Mouse (Mus musculus) colon, adult 2 months (tissue): ENCODE data around the gene Rapgef4. TPM values are rescaled to one million over a fixed set of nuclear protein-coding genes. Genes with fewer than 3 reads are reported as not detected.

Experiments used
- polyA plus RNA-seq: library from polyadenylated mRNA; depleted of rRNA; stranded (reverse); fragments of >200 nt; gene quantifications from 2 replicates; pipeline ENCODE4 v1.2.3, GENCODE M21; 2012; rRNA removed

Rapgef4 gene
- 0.96 and 1.5 TPM in 2 replicates for polyA plus RNA-seq

DNA sequence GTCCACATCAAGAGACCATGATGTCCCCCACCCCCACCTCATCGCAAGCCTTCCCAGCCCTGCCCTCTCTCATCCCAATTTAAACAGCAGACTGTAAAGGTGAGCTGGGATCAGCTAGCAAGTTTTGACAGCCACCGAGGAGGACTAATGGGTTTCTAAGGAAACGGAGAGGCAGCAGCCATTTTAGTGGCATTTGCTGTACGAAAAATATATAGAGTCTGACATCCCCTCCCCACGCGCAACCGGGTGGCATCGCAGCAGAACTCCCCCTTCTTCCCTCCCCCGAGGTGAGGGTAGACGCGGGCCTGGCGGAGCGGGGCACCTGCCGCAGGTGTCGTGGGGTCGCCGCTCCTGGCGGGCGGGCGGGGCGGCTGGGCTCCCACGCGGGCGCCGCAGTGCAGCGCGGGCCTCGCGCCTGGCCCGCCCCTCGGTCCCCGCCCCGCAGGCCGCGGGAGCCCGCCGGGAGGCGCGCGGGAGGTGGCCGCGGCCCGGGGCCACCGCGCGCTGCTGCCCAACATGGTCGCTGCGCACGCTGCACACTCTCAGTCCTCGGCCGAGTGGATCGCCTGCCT is at the start of gene Rapgef4:
Rapgef4 (plus strand) TSS at position 470 of the 572 bp plus-strand sequence.

DNA sequence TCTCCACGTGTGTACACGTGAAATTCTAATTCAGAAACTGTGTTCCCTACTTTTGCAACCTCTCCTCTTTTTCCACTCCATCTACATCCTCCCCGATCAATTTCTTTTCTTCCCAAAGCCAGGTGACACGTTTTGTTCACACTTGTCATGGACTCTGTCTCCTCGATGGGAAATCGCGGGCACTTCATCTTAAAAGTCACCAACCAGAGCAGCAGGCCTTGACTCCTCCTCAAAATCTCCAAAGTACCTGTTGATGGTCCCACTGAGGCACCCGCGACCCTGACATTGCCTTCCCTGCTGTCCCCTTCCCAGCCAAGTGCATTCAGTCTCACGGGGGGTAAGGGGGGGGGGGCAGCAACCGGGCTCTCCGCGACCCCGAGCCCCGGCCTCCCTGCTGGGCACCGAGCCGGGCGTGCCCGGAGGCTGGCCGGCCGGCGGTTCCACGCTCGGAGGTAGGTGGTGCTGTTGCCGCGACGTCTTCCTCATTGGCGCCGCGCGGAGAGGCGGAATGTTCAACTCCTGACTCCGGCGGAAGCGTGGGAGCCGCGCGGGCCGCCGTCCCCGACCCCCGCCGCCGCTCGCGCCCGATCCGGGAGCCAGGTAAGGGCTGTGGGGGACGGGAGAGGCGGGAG is 304.3 kb downstream of the Rapgef4 start, which contains the start of gene Map3k20:
Map3k20 (plus strand) TSS at position 382 of the 632 bp plus-strand sequence.

Other genes with a start within 250 kb of the Rapgef4 start
- 68.1 and 74.8 TPM in 2 replicates for gene Itga6, start 235.6 kb upstream of the Rapgef4 start, polyA plus RNA-seq
- gene Pdk1, start 108.0 kb upstream of the Rapgef4 start, polyA plus RNA-seq = 15.3 and 31.9 TPM in 2 replicates